Mouse (Mus musculus): ENCODE data around the gene Slc5a1. TPM values are rescaled to one million over a fixed set of nuclear protein-coding genes. Genes with fewer than 3 reads are reported as not detected.

Slc5a1 gene
- polyA plus RNA-seq, 1 experiment from 2014 or later: not detected

DNA sequence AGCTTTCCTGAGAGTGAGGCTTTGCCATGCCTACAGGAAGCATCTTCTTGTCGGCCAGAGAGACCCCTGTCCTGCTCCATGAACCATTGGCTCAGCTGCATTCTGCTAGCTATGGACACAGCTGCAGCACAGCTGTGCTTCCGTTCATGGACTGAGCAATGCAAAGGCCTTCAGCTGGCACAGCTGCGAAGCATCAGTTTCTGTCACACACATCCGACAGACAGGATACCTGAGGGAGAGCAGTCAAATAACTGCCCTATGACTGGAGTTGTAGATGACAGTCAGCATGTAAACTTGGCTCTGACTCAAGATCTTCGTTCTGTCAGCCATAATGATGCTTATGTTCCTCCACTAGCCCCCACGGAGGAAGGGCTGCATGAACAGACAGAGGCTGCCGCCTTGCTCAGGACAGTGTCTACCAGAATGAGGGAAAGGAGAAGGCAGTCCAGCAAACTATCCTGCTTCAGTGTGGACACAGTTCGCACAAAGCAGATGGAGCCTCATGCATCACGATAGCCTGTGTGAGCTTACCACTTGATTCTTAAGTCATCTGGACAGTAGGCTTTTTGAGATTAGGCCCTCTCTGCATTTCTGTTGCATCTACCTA lies 91.3 kb downstream of the Slc5a1 start:
- H3K27ac ChIP-seq: no peak overlapping the region
- H3K36me3 ChIP-seq: no peaks in the 10 kb centered on the region
- peaks cover 7% of the 10 kb centered on the region for H3K4me1 ChIP-seq (replicated peaks)
- no peak overlapping the region for H3K4me3 ChIP-seq
- no peaks in the 10 kb centered on the region for H3K27me3 ChIP-seq
- H3K4me2 ChIP-seq: no peak overlapping the region
- no peak for ATAC-seq (replicated peaks; ENCODE audit: insufficient number of reproducible peaks, insufficient read depth, low FRiP score, low read depth)
- 65% methylated on average over 9 of the region's 9 CpGs for WGBS
- no peak overlapping the region for H3K9ac ChIP-seq
- H3K9me3 ChIP-seq (replicated peaks): no peaks in the 10 kb centered on the region

DNA sequence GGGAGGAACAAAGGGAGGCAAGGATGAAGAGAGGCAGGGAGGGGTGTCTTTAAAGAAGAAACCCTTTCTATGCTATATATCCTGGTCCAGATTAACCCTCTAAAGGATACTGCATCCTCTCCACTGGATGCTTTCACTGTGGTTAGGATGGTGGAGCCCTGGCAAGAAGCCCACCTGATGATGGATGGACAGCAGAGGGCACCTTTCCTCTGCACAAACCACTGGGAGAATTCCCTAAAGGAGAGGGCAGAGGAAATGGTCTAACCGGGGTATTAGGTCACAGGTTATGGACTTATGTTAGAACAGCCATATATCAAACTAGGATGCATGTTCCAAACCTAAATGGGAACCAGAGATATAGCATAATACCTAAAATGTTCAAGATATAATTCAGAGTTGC lies 96.1 kb downstream of the Slc5a1 start:
- no peak overlapping the region for H3K4me2 ChIP-seq
- 38% methylated on average over 1 of the region's 1 CpGs for WGBS
- H3K4me3 ChIP-seq: no peak overlapping the region
- H3K9ac ChIP-seq: no peak overlapping the region
- H3K27me3 ChIP-seq: peaks cover 5% of the 10 kb centered on the region; the same call in 1 of the 2 replicates
- no peak for ATAC-seq (replicated peaks; ENCODE audit: insufficient number of reproducible peaks, insufficient read depth, low FRiP score, low read depth)
- H3K9me3 ChIP-seq (replicated peaks): no peaks in the 10 kb centered on the region
- peaks cover 5% of the 10 kb centered on the region for H3K4me1 ChIP-seq (replicated peaks)
- no peak overlapping the region for H3K27ac ChIP-seq
- H3K36me3 ChIP-seq: no peaks in the 10 kb centered on the region

DNA sequence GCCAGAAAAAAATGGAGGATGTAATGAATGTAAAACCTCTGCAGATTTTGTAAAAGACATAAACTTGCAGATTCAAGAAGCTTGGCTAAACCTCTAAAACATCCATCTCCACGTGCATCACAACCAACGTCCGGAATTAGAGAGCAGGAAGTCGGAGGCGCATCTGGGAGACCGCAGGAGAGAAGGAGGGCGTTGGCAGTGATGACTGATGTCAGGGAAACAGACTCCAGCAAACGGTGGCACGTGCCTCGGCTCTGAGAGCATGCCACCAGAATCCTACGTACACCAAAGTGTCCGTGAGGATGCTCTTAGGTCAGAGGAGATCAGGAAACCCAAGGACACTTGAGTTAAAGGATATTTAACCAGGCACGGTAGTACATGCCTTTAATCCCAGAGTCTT lies 97.7 kb downstream of the Slc5a1 start:
- Histone ChIP-seq H3K27me3 (peaks cover 5% of the 10 kb centered on the region; the same call in 1 of the 2 replicates), H3K9ac (no peak overlapping the region), H3K9me3 (replicated peaks) (no peaks in the 10 kb centered on the region), H3K27ac (no peak overlapping the region), H3K4me3 (no peak overlapping the region), H3K4me1 (replicated peaks) (peaks cover 5% of the 10 kb centered on the region), H3K4me2 (no peak overlapping the region), H3K36me3 (no peaks in the 10 kb centered on the region)
- ATAC-seq (replicated peaks; ENCODE audit: insufficient number of reproducible peaks, insufficient read depth, low FRiP score, low read depth): no peak
- WGBS: 37% methylated on average over 13 of the region's 13 CpGs

DNA sequence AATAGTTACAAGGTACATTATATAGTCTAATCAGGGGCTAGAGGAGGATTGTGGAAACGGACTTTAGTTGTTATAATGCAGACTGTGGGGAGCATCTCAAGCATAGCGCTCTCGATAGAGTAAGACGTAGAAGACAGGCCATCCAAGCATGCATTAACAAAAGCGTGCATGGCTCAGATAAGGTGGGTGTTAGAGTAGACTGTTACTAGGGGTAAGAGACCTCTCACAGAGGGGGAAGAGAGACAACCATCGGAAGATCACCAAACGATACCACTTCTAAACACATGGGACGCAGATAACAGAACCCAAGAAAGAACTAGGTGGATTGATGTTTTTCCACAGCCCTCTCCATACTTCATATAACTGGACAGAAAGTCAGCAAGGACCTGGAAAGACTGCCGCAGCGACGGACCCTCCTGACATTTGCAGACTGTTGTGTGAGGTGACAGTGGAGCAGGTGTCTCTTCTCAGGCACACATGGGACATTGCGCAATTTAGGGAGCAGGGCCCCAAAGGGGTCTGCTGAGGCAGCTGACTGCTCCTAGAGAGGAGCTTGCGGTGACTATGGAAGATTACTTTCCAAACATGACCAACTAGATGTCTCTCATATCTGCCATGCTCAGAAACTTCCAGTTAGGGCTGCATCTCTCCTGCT lies 98.6 kb downstream of the Slc5a1 start:
- H3K36me3 ChIP-seq: no peaks in the 10 kb centered on the region
- no peak for ATAC-seq (replicated peaks; ENCODE audit: insufficient number of reproducible peaks, insufficient read depth, low FRiP score, low read depth)
- 67% methylated on average over 13 of the region's 13 CpGs for WGBS
- no peaks in the 10 kb centered on the region for H3K9me3 ChIP-seq (replicated peaks)
- H3K27me3 ChIP-seq: peaks cover 5% of the 10 kb centered on the region; the same call in 1 of the 2 replicates
- no peak overlapping the region for H3K9ac ChIP-seq
- H3K4me2 ChIP-seq: no peak overlapping the region
- no peak overlapping the region for H3K4me3 ChIP-seq
- H3K4me1 ChIP-seq (replicated peaks): peaks cover 8% of the 10 kb centered on the region
- H3K27ac ChIP-seq: no peak overlapping the region

DNA sequence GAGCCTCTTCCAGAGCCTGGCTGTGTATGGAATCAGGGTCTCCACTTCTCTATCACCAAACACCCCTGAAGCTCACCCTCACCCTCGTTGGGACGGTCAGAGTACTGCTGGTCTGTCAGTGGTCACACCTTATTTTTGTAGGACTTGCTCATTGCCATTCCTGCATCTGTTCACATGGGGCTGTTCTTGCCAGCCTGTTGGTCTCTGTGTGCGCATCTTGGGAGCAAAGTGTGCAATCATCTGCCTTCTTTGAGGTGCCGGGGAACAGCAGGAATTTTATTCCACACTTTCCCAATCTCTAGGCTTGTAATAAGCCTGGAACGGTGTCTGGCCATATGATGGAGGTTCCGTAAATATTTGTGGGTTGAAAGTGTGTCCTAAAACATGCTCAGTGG lies 99.1 kb downstream of the Slc5a1 start:
- Histone ChIP-seq H3K36me3 (no peaks in the 10 kb centered on the region), H3K9me3 (replicated peaks) (no peaks in the 10 kb centered on the region), H3K4me3 (no peak overlapping the region), H3K27ac (no peak overlapping the region), H3K9ac (no peak overlapping the region), H3K4me1 (replicated peaks) (peaks cover 8% of the 10 kb centered on the region), H3K27me3 (peaks cover 5% of the 10 kb centered on the region; the same call in 1 of the 2 replicates), H3K4me2 (no peak overlapping the region)
- WGBS: 70% methylated on average over 6 of the region's 6 CpGs
- ATAC-seq (replicated peaks; ENCODE audit: insufficient number of reproducible peaks, insufficient read depth, low FRiP score, low read depth): no peak

DNA sequence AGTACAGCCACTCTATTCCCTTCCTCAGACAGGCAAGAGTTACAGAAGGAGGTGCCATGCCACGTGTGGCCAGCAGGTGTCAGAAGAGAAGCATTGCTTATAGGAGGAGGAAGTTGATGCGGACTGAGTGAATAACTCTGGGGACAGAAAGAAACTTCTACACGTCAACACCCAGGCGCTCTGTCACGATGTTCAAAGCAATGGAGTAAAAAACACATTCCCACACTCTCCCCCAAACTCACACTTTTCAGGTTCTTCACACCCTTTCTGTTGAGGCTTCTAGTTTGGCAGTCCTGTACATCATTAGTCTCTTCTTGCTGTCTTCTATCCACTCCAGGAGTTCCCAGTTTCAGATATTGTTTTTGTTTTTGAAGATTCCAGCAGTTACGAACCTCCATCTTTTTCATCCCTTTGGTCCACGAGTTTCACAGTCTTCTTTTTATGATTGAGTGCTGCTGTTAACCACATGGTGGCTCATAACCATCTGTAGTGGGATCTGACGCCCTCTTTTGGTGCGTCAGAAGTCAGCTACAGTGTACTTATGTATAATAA lies 99.7 kb downstream of the Slc5a1 start:
- ATAC-seq (replicated peaks; ENCODE audit: insufficient number of reproducible peaks, insufficient read depth, low FRiP score, low read depth): no peak
- Histone ChIP-seq H3K9ac (no peak overlapping the region), H3K9me3 (replicated peaks) (no peaks in the 10 kb centered on the region), H3K4me1 (replicated peaks) (peaks cover 8% of the 10 kb centered on the region), H3K4me2 (peak overlapping the region; percentile 60), H3K36me3 (no peaks in the 10 kb centered on the region), H3K4me3 (peak overlapping the region; percentile 29), H3K27me3 (peaks cover 5% of the 10 kb centered on the region; the same call in 1 of the 2 replicates), H3K27ac (no peak overlapping the region)
- 13% methylated on average over 9 of the region's 9 CpGs for WGBS

DNA sequence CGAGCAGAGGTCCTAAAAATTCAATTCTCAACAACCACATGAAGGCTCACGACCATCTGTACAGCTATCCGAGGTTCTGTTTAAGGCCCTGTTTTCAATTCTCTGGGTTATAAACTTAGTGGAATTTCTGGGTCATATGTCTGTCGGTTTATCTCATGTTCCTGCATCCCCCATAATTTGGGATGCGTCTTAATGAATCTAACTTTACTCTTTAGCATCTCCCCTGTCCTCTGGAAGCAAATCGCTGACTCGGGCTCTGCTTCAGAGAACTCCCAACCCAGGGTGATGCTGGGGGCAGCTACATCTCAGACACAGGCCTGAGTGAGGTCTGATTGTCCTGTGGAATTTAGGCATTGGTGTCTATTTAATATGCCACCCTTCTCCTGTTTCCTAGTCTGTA lies 100.3 kb downstream of the Slc5a1 start:
- ATAC-seq (replicated peaks; ENCODE audit: insufficient number of reproducible peaks, insufficient read depth, low FRiP score, low read depth): no peak
- WGBS: 69% methylated on average over 7 of the region's 7 CpGs
- peaks cover 5% of the 10 kb centered on the region; the same call in 1 of the 2 replicates for H3K27me3 ChIP-seq
- H3K9me3 ChIP-seq (replicated peaks): no peaks in the 10 kb centered on the region
- peaks cover 8% of the 10 kb centered on the region for H3K4me1 ChIP-seq (replicated peaks)
- H3K4me2 ChIP-seq: peak overlapping the region; percentile 60; the same call in 1 of the 2 replicates
- no peak overlapping the region for H3K9ac ChIP-seq
- no peak overlapping the region for H3K4me3 ChIP-seq
- no peak overlapping the region for H3K27ac ChIP-seq
- no peaks in the 10 kb centered on the region for H3K36me3 ChIP-seq

DNA sequence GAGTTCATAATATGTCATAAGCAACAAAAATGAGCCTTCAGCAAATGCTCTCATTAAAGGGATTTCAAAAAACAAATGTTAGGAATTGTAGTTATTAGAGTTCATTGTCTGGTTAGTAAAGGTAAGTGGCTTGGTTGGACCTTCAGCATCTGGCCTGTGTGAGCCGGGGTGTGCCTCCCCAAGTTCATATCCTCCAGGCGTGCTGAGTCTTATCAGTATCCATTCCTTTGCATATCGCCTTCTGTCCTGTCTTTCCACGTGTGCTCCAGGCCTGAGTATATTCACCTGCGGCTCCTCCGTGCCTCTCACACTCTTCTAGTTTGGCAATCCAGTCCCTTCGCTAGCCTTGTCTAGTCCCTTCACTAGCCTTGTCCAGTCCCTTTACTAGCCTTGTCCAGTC lies 102.3 kb downstream of the Slc5a1 start:
- no peak for ATAC-seq (replicated peaks; ENCODE audit: insufficient number of reproducible peaks, insufficient read depth, low FRiP score, low read depth)

DNA sequence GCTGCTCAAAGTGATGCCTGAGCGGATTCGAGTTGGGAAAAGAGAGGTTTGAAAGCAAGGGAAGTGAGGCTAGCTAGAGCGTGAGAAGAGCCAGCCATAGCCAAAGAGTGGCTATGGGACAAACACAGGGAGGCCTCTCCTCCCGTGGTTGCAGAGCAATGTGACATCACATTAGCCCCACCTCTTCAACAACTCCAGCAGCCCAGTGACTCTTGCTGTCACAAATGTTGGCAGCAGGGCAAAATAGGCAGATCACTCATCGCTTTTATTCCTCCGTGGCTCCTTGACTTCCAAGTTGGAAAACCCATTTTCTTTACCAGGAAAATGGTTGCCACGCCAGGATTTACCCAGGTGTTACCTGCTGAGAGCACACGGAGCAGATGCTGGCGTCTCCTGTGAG lies 103.1 kb downstream of the Slc5a1 start:
- Histone ChIP-seq H3K9ac (no peak overlapping the region), H3K4me2 (no peak overlapping the region), H3K27me3 (peaks cover 5% of the 10 kb centered on the region; the same call in 1 of the 2 replicates), H3K27ac (no peak overlapping the region), H3K4me3 (no peak overlapping the region), H3K4me1 (replicated peaks) (peaks cover 8% of the 10 kb centered on the region), H3K36me3 (no peaks in the 10 kb centered on the region), H3K9me3 (replicated peaks) (no peaks in the 10 kb centered on the region)
- no peak for ATAC-seq (replicated peaks; ENCODE audit: insufficient number of reproducible peaks, insufficient read depth, low FRiP score, low read depth)
- WGBS: 51% methylated on average over 9 of the region's 9 CpGs

More for the DNA sequence above, 102.3 kb downstream of the Slc5a1 start:
- WGBS: 64% methylated on average over 7 of the region's 7 CpGs
- no peak overlapping the region for H3K4me3 ChIP-seq
- peaks cover 5% of the 10 kb centered on the region; the same call in 1 of the 2 replicates for H3K27me3 ChIP-seq
- H3K4me2 ChIP-seq: no peak overlapping the region
- no peaks in the 10 kb centered on the region for H3K36me3 ChIP-seq
- H3K9ac ChIP-seq: no peak overlapping the region
- H3K27ac ChIP-seq: no peak overlapping the region
- H3K4me1 ChIP-seq (replicated peaks): peaks cover 8% of the 10 kb centered on the region
- H3K9me3 ChIP-seq (replicated peaks): no peaks in the 10 kb centered on the region

DNA sequence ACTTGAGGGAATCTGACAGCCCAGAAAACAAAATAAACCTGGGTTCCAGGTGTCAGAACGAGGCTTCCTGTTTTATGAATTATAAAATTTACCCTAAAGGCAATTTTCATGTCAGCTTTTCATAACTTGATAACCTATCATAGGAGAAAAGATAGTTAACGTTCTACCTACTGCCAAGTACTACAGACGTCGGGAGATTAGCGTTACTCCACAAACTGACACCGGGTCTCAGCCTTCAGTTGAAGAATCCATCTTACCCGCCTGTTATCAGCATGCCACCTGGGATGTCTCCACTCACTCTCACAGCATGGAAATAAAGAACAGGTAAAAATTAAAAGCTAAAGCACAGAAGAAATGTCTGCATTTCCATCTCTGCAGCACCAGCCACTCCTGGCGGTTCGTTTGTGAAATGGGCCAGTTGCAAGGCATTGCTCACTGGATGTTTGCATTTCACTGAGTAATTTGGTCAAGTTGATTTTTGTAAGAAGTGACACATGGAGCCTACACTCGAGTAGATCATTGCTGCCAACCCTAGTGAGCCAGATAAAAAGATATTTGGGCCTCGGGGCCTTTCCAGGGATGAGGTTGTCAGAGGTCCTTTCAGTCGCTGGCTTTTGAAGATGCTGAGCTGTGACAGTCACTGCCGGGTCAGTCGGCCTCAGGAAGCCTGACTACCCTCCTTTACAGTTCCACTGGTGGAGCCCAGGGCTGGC lies 104.7 kb downstream of the Slc5a1 start:
- no peak for ATAC-seq (replicated peaks; ENCODE audit: insufficient number of reproducible peaks, insufficient read depth, low FRiP score, low read depth)
- Histone ChIP-seq H3K4me2 (no peak overlapping the region), H3K4me1 (replicated peaks) (peaks cover 8% of the 10 kb centered on the region), H3K9ac (no peak overlapping the region), H3K4me3 (no peak overlapping the region), H3K27ac (no peak overlapping the region), H3K36me3 (no peaks in the 10 kb centered on the region), H3K9me3 (replicated peaks) (no peaks in the 10 kb centered on the region), H3K27me3 (no peaks in the 10 kb centered on the region)
- 53% methylated on average over 14 of the region's 14 CpGs for WGBS

DNA sequence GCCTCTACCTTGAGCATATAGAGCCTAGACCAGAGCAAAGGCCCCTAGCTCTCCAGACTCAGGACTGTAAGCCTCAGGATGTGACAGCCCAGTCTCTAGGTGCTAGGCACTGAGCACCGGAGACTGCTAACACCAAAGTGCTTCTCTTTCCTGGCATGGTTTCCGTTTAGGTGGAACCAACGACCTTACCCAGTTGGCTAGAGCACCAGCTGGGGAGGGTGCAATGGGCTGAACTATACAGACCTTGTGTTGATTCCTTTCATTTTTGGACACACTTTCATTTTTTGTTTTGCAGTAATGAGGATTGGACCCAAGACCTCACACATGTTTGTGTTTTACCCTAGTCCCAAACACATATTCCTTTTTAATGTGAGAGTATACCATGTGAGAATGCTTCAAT lies 106.5 kb downstream of the Slc5a1 start:
- H3K4me3 ChIP-seq: no peak overlapping the region
- no peaks in the 10 kb centered on the region for H3K27me3 ChIP-seq
- WGBS: 91% methylated on average over 3 of the region's 3 CpGs

More for the DNA sequence above, 106.5 kb downstream of the Slc5a1 start:
- ATAC-seq (replicated peaks; ENCODE audit: insufficient number of reproducible peaks, insufficient read depth, low FRiP score, low read depth): no peak
- no peak overlapping the region for H3K9ac ChIP-seq
- no peak overlapping the region for H3K27ac ChIP-seq
- no peaks in the 10 kb centered on the region for H3K36me3 ChIP-seq
- H3K4me1 ChIP-seq (replicated peaks): peaks cover 15% of the 10 kb centered on the region
- H3K4me2 ChIP-seq: no peak overlapping the region
- no peaks in the 10 kb centered on the region for H3K9me3 ChIP-seq (replicated peaks)
